Comparison of ENCODE assay signal across 34 mouse cellular contexts in the genomic region with DNA sequence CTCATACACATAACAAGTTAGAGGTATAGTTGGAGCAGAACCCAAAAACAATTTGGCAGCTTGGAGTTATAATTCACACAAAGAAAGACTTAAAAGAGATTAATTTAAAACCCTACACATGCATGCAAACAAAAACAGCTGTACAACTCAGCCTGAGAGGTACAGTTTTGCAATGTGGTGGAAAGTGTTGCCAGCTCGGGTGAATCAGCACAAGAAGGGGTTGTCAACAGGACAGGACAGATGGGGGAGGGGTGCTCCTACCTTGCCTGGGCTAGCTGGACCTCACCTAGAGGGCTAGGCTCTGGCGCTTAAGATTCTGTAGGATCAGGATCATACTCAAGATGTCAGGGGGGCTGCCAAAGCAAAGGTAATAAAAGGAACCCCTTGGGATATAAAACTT. TPM values are rescaled to one million over a fixed set of nuclear protein-coding genes. Genes with fewer than 3 reads are reported as not detected.
DNase-seq lines count a peak whose midpoint lies in the region; TF ChIP-seq lines count a peak whose summit lies in the region.
"Had no signal": no experiment of that assay in that cellular context is flagged by ENCODE, and none has a peak within 500 bp of the region (broad histone marks: within the 10 kb centered on the region; RNA-seq: fewer than 3 reads in every experiment).

No protein-coding gene starts in this region.

- H3K36me3 ChIP-seq in liver, adult 2 months (ENCODE audit: control insufficient read depth, insufficient read depth, low read length) = no peaks in the 10 kb centered on the region
- H3K36me3 ChIP-seq: embryonic facial prominence, embryonic 12.5 days; embryonic facial prominence, embryonic 15.5 days; heart, embryonic 13.5 days had no signal

- H3K9ac ChIP-seq in liver, adult 2 months (ENCODE audit: low read depth, low read length) = no peak overlapping the region
- H3K9ac ChIP-seq: embryonic facial prominence, embryonic 12.5 days; embryonic facial prominence, embryonic 15.5 days; heart, embryonic 13.5 days; hindbrain, embryonic 14.5 days had no signal

- WGBS in liver, adult 2 months = 45% methylated on average over 2 of the region's 2 CpGs

- no peaks in the 10 kb centered on the region for H3K79me2 ChIP-seq in liver, adult 2 months (ENCODE audit: control insufficient read depth, insufficient read depth, low read length)

- TF ChIP-seq CTCF in liver, adult 2 months (IDR thresholded peaks at IDR 0.05; ENCODE audit: low read depth, low read length) = no peak

- peak; percentile 45 for DNase-seq in liver, adult 2 months (ENCODE audit: extremely low read depth, low read depth, low spot score)
- no peak for DNase-seq in liver
- peak; percentile 40 for DNase-seq in adrenal gland, adult 8-10 months
- peak; percentile 27 for DNase-seq in adrenal gland, postnatal 25 days
- DNase-seq in kidney, postnatal 4 days = no peak
- DNase-seq in layer of hippocampus, postnatal 14 days (ENCODE audit: low spot score in 2 of 2) = no peak
- DNase-seq in kidney, postnatal 14 days = no peak
- DNase-seq: cerebellum, adult 11 months; cerebellum, adult 2 months; cerebellum, adult 9-11 months; cerebellum, postnatal 25 days; gastrocnemius, postnatal 25 days; heart, adult 18-20 months; heart, postnatal 14 days; heart, postnatal 4 days had no signal

- no peak overlapping the region for H3K27ac ChIP-seq in liver, adult 2 months (replicated peaks; ENCODE audit: insufficient read depth, low read depth, low read length)
- H3K27ac ChIP-seq: embryonic facial prominence, embryonic 12.5 days; embryonic facial prominence, embryonic 15.5 days; heart, embryonic 13.5 days; hindbrain, embryonic 14.5 days; hindbrain, postnatal 0 days had no signal

- no peaks in the 10 kb centered on the region for H3K27me3 ChIP-seq in liver, adult 2 months (ENCODE audit: control insufficient read depth, insufficient read depth, low read length)
- H3K27me3 ChIP-seq: embryonic facial prominence, embryonic 12.5 days; embryonic facial prominence, embryonic 15.5 days had no signal

- TF ChIP-seq POLR2A in liver, adult 2 months (IDR thresholded peaks at IDR 0.05; ENCODE audit: extremely low read depth, insufficient read depth, low read length) = no peak

- no peak overlapping the region for H3K4me3 ChIP-seq in liver, adult 2 months (ENCODE audit: insufficient read depth, low read depth, low read length)
- H3K4me3 ChIP-seq: embryonic facial prominence, embryonic 12.5 days; embryonic facial prominence, embryonic 15.5 days; heart, embryonic 13.5 days had no signal

- no peaks in the 10 kb centered on the region for H3K4me1 ChIP-seq in liver, adult 2 months (ENCODE audit: control insufficient read depth, insufficient read depth, low read length)
- H3K4me1 ChIP-seq: embryonic facial prominence, embryonic 12.5 days; embryonic facial prominence, embryonic 15.5 days had no signal

RNA-seq across cellular contexts. Expression of a gene that starts 8.5 kb away (rescaled TPM):
- total RNA-seq in liver, adult 2 months (2014; rRNA removed) = not detected in 2 replicates
- not detected in 2 replicates for polyA plus RNA-seq in liver, adult 2 months (2012; rRNA removed)
- not detected for total RNA-seq in adrenal gland, adult 8-10 months (2022)
- total RNA-seq in adrenal gland, postnatal 25 days (2021) = not detected in 2 replicates
- total RNA-seq in layer of hippocampus, postnatal 14 days (2021) = 1 to 10 TPM; 7.2 to 9.4 TPM
- total RNA-seq: adrenal gland, adult 18-20 months; common myeloid progenitor, adult 5-6 weeks; gastrocnemius, adult 8-10 months; gastrocnemius, postnatal 25 days; heart, adult 18-20 months; heart, postnatal 14 days; heart, postnatal 4 days; MEL had no signal
- polyA plus RNA-seq: activated CD4-positive, CD25-positive, alpha-beta regulatory T cell, adult 4 months; C2C12; CD4-positive, CD25-positive, alpha-beta regulatory T cell, adult 4 months; embryonic facial prominence, embryonic 12.5 days; forebrain, embryonic 11.5 days; gonadal fat pad, adult 2 months; heart, embryonic 13.5 days; hindbrain, embryonic 11.5 days; inflammation-experienced regulatory T-cells, adult 6 months had no signal

RNA-seq across cellular contexts. Expression of a gene that starts 14.7 kb away (rescaled TPM):
- not detected in 2 replicates for total RNA-seq in liver, adult 2 months (2014; rRNA removed)
- polyA plus RNA-seq in liver, adult 2 months (2012; rRNA removed) = not detected in 2 replicates
- total RNA-seq in adrenal gland, adult 8-10 months (2022) = under 1 TPM in 2 of 4 experiments, not detected in 2; 0.29 to 0.31 TPM
- not detected in 2 replicates for total RNA-seq in adrenal gland, postnatal 25 days (2021)
- total RNA-seq in layer of hippocampus, postnatal 14 days (2021) = not detected
- total RNA-seq: common myeloid progenitor, adult 5-6 weeks; gastrocnemius, adult 8-10 months; gastrocnemius, postnatal 25 days; heart, adult 18-20 months; heart, postnatal 14 days; heart, postnatal 4 days; MEL had no signal
- polyA plus RNA-seq: activated CD4-positive, CD25-positive, alpha-beta regulatory T cell, adult 4 months; C2C12; CD4-positive, CD25-positive, alpha-beta regulatory T cell, adult 4 months; cerebellum, adult 2 months; embryonic facial prominence, embryonic 12.5 days; forebrain, embryonic 11.5 days; forebrain, embryonic 14.5 days; gonadal fat pad, adult 2 months; heart, embryonic 13.5 days; heart, embryonic 16.5 days; hindbrain, embryonic 11.5 days; hindbrain, embryonic 14.5 days; hindbrain, postnatal 0 days; inflammation-experienced regulatory T-cells, adult 6 months; intestine, embryonic 16.5 days had no signal

RNA-seq across cellular contexts. Expression of a gene that starts 27.4 kb away (rescaled TPM):
- not detected in 2 replicates for total RNA-seq in liver, adult 2 months (2014; rRNA removed)
- polyA plus RNA-seq in liver, adult 2 months (2012; rRNA removed) = not detected in 2 replicates
- total RNA-seq in adrenal gland, adult 8-10 months (2022) = 1 to 10 TPM in 1 of 4 experiments, under 1 TPM in 3; 0.20 to 1.0 (median 0.58) TPM
- total RNA-seq in adrenal gland, postnatal 25 days (2021) = 0.15 and 0.48 TPM in 2 replicates
- 1 to 10 TPM; 3.4 to 4.4 TPM for total RNA-seq in layer of hippocampus, postnatal 14 days (2021)
- total RNA-seq: common myeloid progenitor, adult 5-6 weeks; gastrocnemius, adult 8-10 months; gastrocnemius, postnatal 25 days; heart, adult 18-20 months; heart, postnatal 4 days; MEL had no signal
- polyA plus RNA-seq: activated CD4-positive, CD25-positive, alpha-beta regulatory T cell, adult 4 months; C2C12; CD4-positive, CD25-positive, alpha-beta regulatory T cell, adult 4 months; inflammation-experienced regulatory T-cells, adult 6 months had no signal

RNA-seq across cellular contexts. Expression of a gene that starts 46.5 kb away (rescaled TPM):
- not detected in 2 replicates for total RNA-seq in liver, adult 2 months (2014; rRNA removed)
- polyA plus RNA-seq in liver, adult 2 months (2012; rRNA removed) = 0.06 TPM in 1 of 2 replicates, not detected in the other
- not detected for total RNA-seq in adrenal gland, adult 8-10 months (2022)
- total RNA-seq in adrenal gland, postnatal 25 days (2021) = not detected in 2 replicates
- total RNA-seq in layer of hippocampus, postnatal 14 days (2021) = not detected
- total RNA-seq: adrenal gland, adult 18-20 months; common myeloid progenitor, adult 5-6 weeks; gastrocnemius, adult 8-10 months; gastrocnemius, postnatal 25 days; heart, postnatal 14 days; heart, postnatal 4 days; hindbrain, postnatal 0 days; MEL had no signal
- polyA plus RNA-seq: activated CD4-positive, CD25-positive, alpha-beta regulatory T cell, adult 4 months; C2C12; CD4-positive, CD25-positive, alpha-beta regulatory T cell, adult 4 months; cerebellum, adult 2 months; forebrain, embryonic 11.5 days; forebrain, embryonic 14.5 days; hindbrain, embryonic 11.5 days; hindbrain, embryonic 14.5 days; hindbrain, postnatal 0 days; inflammation-experienced regulatory T-cells, adult 6 months had no signal

Comparison
In these comparisons a context has a peak if more than half of its experiments do, and no peak if none do; other contexts are left out.
1. DNase-seq: peak in liver, adult 2 months (single experiment), adrenal gland, adult 8-10 months (single experiment) and adrenal gland, postnatal 25 days (single experiment); none in liver (single experiment), kidney, postnatal 4 days (0 of 2), layer of hippocampus, postnatal 14 days (0 of 2) and kidney, postnatal 14 days (single experiment).